Mouse (Mus musculus) ZHBTc4 (cell line): ENCODE measurements around the gene Cd5l.

Experiments used
- DNase-seq: peaks from one replicate; pipeline ENCODE4 v3.0.0-alpha.2; 2011; ENCODE audit warnings: low read depth, low spot score

The Cd5l gene

GRCm38 (mm10) chr3:87408171-87408570, 50.5 kb downstream of the Cd5l start:
- DNase-seq: peak; percentile 90

GRCm38 (mm10) chr3:87409196-87409935, 51.7 kb downstream of the Cd5l start:
- peak; percentile 88 for DNase-seq

- DNase-seq: peak; percentile 17
Measured at GRCm38 (mm10) chr3:87410605-87411004, 52.9 kb downstream of the Cd5l start.

GRCm38 (mm10) chr3:87411150-87411549, 53.5 kb downstream of the Cd5l start:
- DNase-seq: peak; percentile 60

- DNase-seq: peak; percentile 9
Measured at GRCm38 (mm10) chr3:87420645-87421044, 63.0 kb downstream of the Cd5l start.
